Mouse (Mus musculus) brain, embryonic 14.5 days (tissue): ENCODE data around the gene Zfp740.

Experiments
- CTCF ChIP-seq: fragments of 200-500 bp; IDR thresholded peaks from 2 replicates; pipeline ENCODE4 v1.5.1; 2012; ENCODE audit warnings: inconsistent platforms, mild to moderate bottlenecking, moderate library complexity, borderline replicate concordance; ENCODE audit not compliant: insufficient read depth, insufficient read length; ENCODE audit errors: extremely low read depth
- POLR2A ChIP-seq: fragments of 200-500 bp; IDR thresholded peaks from 2 replicates; pipeline ENCODE4 v1.6.1; 2012; ENCODE audit warnings: mild to moderate bottlenecking, inconsistent platforms, borderline replicate concordance; ENCODE audit not compliant: poor library complexity, insufficient read depth, insufficient read length, severe bottlenecking; ENCODE audit errors: extremely low read depth

DNA sequence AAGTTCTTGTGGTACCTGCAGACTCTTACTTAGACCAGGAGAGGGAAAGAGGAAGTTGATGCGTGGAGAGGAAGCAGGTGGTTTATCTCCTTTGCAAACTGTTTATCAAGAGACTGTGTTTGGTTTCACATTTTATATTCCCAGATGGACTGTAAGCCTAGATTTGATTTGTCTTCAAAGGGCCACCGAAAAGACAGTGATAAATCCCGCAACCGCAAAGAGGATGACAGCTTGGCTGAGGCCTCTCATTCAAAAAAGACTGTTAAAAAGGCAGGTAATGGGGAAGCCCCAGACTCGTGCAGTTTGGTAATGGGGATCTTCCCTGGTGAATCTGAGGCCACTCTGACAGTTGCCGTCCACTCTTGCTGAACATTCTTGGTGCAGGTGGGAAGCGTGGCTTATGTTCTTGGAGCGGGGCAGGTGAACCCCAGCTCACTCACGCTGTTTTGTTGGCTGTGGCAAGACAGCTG lies 5.1 kb downstream of the Zfp740 start:
- TF ChIP-seq CTCF (no peak), POLR2A (no peak)
